Mouse (Mus musculus) heart, embryonic 16.5 days (tissue): ENCODE results near the gene Radil. TPM values are rescaled to one million over a fixed set of nuclear protein-coding genes. Genes with fewer than 3 reads are reported as not detected.

Experiments
- ATAC-seq: fragments of 200-750 bp; cut with Nextera tagmentation; replicated peaks from 2 replicates; pipeline ENCODE4 v1.8.0; 2017; ENCODE audit warnings: moderate number of reproducible peaks; ENCODE audit not compliant: insufficient read depth, low FRiP score; ENCODE audit errors: extremely low read depth
- H3K27ac ChIP-seq: fragments of 300-500 bp; sonication (generic); 2 replicates; pipeline ENCODE4 v1.5.1; 2014; ENCODE audit warnings: mild to moderate bottlenecking, low read length, control low read depth, moderate library complexity
- H3K27me3 ChIP-seq: fragments of 300-500 bp; sonication (generic); 2 replicates; pipeline ENCODE4 v1.6.1; 2014; ENCODE audit warnings: low read length, mixed read lengths; ENCODE audit not compliant: control insufficient read depth, insufficient read depth
- H3K36me3 ChIP-seq: fragments of 300-500 bp; sonication (generic); 2 replicates; pipeline ENCODE4 v1.6.1; 2014; ENCODE audit not compliant: control insufficient read depth, insufficient read depth
- H3K4me1 ChIP-seq: fragments of 300-500 bp; sonication (generic); 2 replicates; pipeline ENCODE4 v1.6.1; 2014; ENCODE audit warnings: low read length, mixed read lengths; ENCODE audit not compliant: control insufficient read depth, insufficient read depth
- H3K4me2 ChIP-seq: fragments of 300-500 bp; sonication (generic); 2 replicates; pipeline ENCODE4 v1.6.1; 2014; ENCODE audit warnings: low read depth, mild to moderate bottlenecking, control low read depth, low read length
- H3K4me3 ChIP-seq: fragments of 300-500 bp; sonication (generic); 2 replicates; pipeline ENCODE4 v1.5.1; 2014; ENCODE audit warnings: mild to moderate bottlenecking, control low read depth, low read length
- H3K9ac ChIP-seq: fragments of 300-500 bp; sonication (generic); 2 replicates; pipeline ENCODE4 v1.6.1; 2014; ENCODE audit warnings: low read length, control low read depth
- H3K9me3 ChIP-seq: fragments of 300-500 bp; sonication (generic); replicated peaks from 2 replicates; pipeline ENCODE4 v1.6.1; 2016; ENCODE audit warnings: low read length; ENCODE audit not compliant: control insufficient read depth
- WGBS: fragments of 180-500 bp; shearing (Covaris S2); extraction: QIAGEN DNeasy Blood & Tissue Kit; methylation state at CpG from one replicate; pipeline ENCODE4 v1.1.7; 2014; 5-methylcytosine and 5-hydroxymethylcytosine counted together
- polyA plus RNA-seq: library from polyadenylated mRNA; unstranded; fragments of >200 nt; fragmentation: Nextera tagmentation; extraction: Ambion mirVana; gene quantifications from 2 replicates; pipeline ENCODE4 v1.2.1, GENCODE M21; 2015

Gene Radil
- polyA plus RNA-seq, 1 experiment from 2014 or later = 9.0 TPM

DNA sequence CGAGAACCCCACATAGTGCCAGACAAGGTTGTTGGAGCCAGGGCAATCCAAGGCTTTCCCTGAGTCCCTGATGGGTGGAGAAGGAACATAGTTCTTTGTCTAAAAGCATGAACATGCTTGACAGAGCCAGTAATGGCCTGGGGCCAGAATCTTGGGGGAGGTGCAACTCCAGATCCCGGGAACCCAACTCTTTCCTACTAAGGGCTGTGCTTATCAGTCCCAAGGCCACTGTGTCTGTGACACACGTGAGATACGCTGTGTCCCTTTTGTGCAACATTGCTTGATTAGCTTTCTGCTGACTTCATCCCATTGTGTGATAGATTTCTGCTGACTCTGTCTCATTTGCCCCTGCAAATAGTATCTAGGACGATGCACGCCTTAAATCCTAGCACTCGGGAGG is 25.9 kb upstream of the Radil start:
- Histone ChIP-seq H3K4me2 (no peak overlapping the region), H3K4me3 (no peak overlapping the region), H3K4me1 (no peaks in the 10 kb centered on the region), H3K9ac (no peak overlapping the region), H3K36me3 (no peaks in the 10 kb centered on the region), H3K27ac (no peak overlapping the region), H3K27me3 (0 out of 2 replicates have a peak, but pooled peaks cover 5% of the 10 kb centered on the region), H3K9me3 (peaks cover 2% of the 10 kb centered on the region; the same call in 1 of the 2 replicates)
- 58% methylated on average over 7 of the region's 7 CpGs for WGBS
- ATAC-seq = no peak

DNA sequence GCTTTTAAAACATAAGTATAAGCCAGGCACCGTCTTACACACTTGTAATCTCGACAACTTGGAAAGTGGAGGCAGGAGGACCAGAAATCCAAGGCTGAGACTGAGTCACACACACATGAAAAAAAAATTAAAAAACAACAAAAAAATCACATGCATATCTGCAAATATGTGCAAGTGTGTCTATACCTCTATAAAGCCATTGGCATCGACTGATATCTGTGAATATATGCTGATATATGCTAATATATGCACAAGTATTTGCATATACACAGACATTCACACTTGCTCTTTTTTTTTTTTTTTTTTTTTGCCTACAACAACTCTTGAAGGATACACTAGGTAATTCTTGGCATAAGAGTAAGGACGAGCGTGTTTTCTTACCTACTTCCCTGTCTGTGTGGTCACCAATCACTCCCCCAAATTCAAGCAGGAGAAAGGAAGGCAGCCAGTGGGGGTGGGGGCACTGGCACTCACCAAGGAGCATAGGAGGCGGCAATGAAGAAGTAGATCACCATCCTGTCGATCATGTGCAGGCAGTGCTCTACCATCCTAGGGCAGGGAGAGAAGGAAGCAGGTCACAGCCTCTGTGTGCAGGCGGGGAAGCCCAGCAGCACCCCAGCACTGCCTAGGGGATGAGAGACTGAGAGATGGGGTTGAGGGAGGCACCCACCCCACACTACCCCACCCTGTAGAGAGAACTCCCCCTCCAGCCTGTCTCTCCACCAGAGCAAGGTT is 23.6 kb upstream of the Radil start:
- H3K9me3 ChIP-seq = peaks cover 2% of the 10 kb centered on the region; the same call in 1 of the 2 replicates
- no peak overlapping the region for H3K4me2 ChIP-seq
- H3K4me1 ChIP-seq = no peaks in the 10 kb centered on the region
- H3K27ac ChIP-seq = no peak overlapping the region
- no peak for ATAC-seq
- 78% methylated on average over 8 of the region's 8 CpGs for WGBS
- no peaks in the 10 kb centered on the region for H3K36me3 ChIP-seq
- no peak overlapping the region for H3K4me3 ChIP-seq
- H3K27me3 ChIP-seq = no peaks in the 10 kb centered on the region
- H3K9ac ChIP-seq = no peak overlapping the region

DNA sequence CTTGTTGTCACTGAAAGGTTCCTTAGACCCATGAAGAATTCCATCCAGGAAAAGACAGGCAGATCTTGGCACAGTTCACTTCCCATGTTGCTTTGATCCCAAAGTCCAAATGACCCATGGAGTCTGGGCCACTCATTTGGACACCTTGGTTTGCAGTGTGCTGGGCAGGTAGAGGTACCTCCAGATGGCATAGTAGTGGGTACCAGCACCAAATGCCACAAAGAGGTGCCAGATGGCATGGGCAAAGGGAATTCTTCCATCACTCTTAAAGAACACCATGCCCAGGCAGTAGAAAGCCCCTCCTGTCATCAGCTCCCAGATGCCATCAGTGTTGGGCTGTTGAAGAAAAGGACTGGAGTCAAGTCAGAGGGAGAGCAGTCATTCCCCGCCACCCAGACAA is 13.7 kb upstream of the Radil start:
- ATAC-seq = no peak
- Histone ChIP-seq H3K27ac (no peak overlapping the region), H3K4me3 (no peak overlapping the region), H3K4me2 (no peak overlapping the region), H3K36me3 (no peaks in the 10 kb centered on the region), H3K9me3 (peaks cover 9% of the 10 kb centered on the region; the same call in 1 of the 2 replicates), H3K27me3 (no peaks in the 10 kb centered on the region), H3K9ac (no peak overlapping the region), H3K4me1 (no peaks in the 10 kb centered on the region)
- WGBS = 76% methylated on average over 1 of the region's 1 CpGs

DNA sequence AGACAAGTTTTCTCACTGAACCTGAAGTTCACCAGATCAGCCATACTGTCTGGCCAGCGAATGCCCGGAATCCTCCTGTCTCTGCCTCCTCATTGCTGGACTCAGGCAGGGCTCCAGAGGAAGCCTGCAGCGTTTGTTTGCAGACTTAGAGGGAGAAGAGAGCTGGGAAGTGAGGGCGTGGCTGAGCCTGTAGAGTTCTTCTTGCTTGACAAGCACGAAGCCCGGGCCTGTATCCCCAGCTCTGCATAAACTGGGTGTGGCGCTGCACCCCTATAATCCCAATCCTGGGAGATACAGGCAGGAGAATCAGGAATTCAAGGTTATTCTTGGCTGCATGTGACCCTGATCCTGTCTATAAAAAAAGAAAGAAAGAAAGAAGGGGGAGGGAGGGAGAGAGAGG is 9.4 kb upstream of the Radil start:
- H3K4me3 ChIP-seq = no peak overlapping the region
- no peaks in the 10 kb centered on the region; the same call in 1 of the 2 replicates for H3K9me3 ChIP-seq
- WGBS = 48% methylated on average over 7 of the region's 7 CpGs
- ATAC-seq = no peak
- no peak overlapping the region for H3K4me2 ChIP-seq
- H3K27ac ChIP-seq = no peak overlapping the region
- no peak overlapping the region for H3K9ac ChIP-seq
- H3K36me3 ChIP-seq = no peaks in the 10 kb centered on the region
- H3K27me3 ChIP-seq = no peaks in the 10 kb centered on the region
- no peaks in the 10 kb centered on the region for H3K4me1 ChIP-seq

DNA sequence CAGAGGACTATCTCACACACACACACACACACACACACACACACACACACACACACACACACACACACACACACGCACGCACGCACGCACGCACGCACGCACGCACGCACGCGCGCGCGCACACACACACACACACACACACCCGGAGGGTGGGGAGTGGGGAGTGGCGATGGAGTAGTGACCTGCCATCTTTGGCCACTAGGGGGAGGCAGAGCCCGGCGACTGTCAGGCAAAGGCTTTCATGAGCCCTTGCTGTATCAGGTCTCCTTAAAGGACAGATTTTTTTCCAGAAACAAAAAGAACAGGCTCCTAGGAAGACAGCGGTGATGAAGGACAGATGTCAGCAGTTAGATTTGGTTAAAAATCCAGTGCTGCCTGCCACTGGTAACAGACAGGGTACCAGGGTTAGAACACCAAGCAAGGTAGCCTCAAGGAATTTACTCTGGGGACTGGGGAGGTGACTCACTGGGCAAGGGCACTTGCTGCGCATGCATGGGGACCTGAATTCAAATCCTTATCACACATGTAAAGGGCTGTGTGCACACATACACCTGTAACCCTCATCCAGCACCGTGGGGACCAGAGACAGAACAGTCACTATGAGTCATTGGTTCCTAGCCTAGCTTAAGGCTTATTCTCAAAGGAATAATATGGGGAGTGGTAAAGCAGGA is 6.6 kb upstream of the Radil start:
- WGBS = 12% methylated on average over 21 of the region's 21 CpGs
- Histone ChIP-seq H3K9me3 (no peaks in the 10 kb centered on the region; the same call in 1 of the 2 replicates), H3K36me3 (no peaks in the 10 kb centered on the region), H3K9ac (no peak overlapping the region), H3K27me3 (no peaks in the 10 kb centered on the region), H3K4me1 (no peaks in the 10 kb centered on the region), H3K4me2 (no peak overlapping the region; the same call in 1 of the 2 replicates), H3K27ac (no peak overlapping the region), H3K4me3 (no peak overlapping the region)
- ATAC-seq = no peak; the same call in 1 of the 2 replicates

DNA sequence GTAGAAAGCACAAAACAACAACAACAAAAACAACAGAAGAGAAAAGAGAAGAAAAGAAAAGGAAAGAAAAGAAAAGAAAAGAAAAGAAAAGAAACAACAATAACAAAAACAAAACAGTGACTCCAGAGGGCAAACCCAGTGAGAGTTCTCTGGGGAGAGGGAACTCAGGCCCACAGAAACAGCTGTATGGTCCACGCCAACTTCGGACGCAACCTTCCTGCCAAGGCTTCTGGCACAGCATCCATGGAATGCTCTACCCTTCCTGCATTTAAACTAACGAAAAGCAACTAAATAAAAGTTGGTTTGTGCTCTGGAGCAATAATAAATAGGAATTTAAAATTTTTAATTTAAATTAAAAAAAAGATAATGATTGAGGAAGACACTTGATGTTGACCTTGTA is 5.8 kb upstream of the Radil start:
- ATAC-seq = no peak
- Histone ChIP-seq H3K36me3 (no peaks in the 10 kb centered on the region), H3K27ac (no peak overlapping the region), H3K4me1 (no peaks in the 10 kb centered on the region), H3K4me2 (no peak overlapping the region), H3K9ac (no peak overlapping the region), H3K9me3 (no peaks in the 10 kb centered on the region; the same call in 1 of the 2 replicates), H3K27me3 (no peaks in the 10 kb centered on the region), H3K4me3 (no peak overlapping the region)
- 94% methylated on average over 4 of the region's 4 CpGs for WGBS

DNA sequence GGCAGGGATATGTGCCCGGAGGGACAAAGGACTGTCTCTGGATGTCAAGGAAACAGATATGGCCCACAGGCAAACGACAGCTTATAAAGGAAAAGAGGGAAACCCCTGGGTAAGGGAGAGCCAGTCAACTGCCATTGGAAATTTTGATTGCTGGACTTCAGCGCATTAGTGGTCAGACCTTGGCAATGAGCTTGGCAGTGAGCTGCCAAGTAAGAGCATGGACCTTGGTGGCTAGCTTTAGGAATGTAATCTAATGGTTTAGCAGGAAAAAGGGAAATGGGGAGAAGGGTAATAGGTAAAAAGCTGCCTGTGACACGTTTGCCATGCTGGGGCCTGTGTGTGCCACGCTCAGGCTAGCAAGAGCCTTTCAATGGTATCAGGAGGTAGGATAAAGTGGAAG is 5.0 kb upstream of the Radil start:
- H3K9me3 ChIP-seq = no peaks in the 10 kb centered on the region; the same call in 1 of the 2 replicates
- no peak overlapping the region for H3K9ac ChIP-seq
- WGBS = 73% methylated on average over 5 of the region's 5 CpGs
- no peak overlapping the region for H3K4me3 ChIP-seq
- ATAC-seq = no peak
- no peak overlapping the region for H3K4me2 ChIP-seq
- no peak overlapping the region for H3K27ac ChIP-seq
- no peaks in the 10 kb centered on the region for H3K36me3 ChIP-seq
- no peaks in the 10 kb centered on the region for H3K27me3 ChIP-seq
- H3K4me1 ChIP-seq = no peaks in the 10 kb centered on the region

DNA sequence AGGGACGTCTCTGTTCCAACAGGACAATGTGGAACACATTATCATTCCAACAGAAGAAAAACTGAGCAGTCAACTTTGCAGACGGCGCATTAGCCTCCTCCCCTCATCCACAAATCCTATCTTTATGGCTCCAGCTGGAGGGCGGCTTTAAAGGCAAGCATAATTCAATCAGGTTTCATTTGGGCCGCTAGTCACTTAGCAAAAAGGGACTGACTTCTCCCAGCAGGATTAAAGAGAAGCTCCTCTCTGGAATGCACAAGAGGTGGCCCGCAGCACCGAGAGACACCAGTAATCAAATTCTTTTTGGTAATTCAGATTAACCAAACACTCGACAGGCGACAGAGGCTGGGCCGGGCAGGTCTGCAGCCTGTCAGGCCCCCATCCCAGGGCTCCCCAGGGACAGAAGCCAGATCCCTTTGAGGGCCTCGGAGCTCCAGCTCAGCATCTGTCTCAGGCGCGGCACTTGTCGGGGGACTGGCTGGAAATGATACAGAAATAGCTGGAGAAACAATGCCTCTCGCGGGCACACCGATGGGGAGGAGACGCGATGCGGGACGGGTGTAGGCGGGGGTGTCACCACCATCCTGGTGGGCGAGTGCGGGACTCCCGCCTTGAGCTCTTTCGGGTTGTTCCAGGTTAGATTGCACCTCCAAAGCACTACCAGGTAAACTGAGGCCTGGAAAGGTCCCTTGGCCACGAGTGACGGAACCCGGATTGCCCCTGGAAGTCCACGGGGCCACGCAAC is 765 bp downstream of the Radil start:
- Histone ChIP-seq H3K9me3 (no peaks in the 10 kb centered on the region), H3K27me3 (no peaks in the 10 kb centered on the region), H3K9ac (peak overlapping the region; percentile 74), H3K4me2 (peak overlapping the region; percentile 95), H3K36me3 (no peaks in the 10 kb centered on the region), H3K4me1 (peaks cover 16% of the 10 kb centered on the region), H3K4me3 (peak overlapping the region; percentile 68), H3K27ac (peak overlapping the region; percentile 83)
- 3% methylated on average over 31 of the region's 31 CpGs for WGBS
- peak; percentile 41 for ATAC-seq
